Mouse (Mus musculus): ENCODE results near the gene Isyna1.

GRCm38 (mm10) chr8:70625104-70625503, 30.9 kb downstream of the Isyna1 start:
- peak; percentile 77 for TF ChIP-seq CTCF (IDR thresholded peaks at IDR 0.05)
- no peak for TF ChIP-seq EP300 (IDR thresholded peaks at IDR 0.05)
